Mouse (Mus musculus): ENCODE data around the gene Ttc21b. TPM values are rescaled to one million over a fixed set of nuclear protein-coding genes. Genes with fewer than 3 reads are reported as not detected.
A peak's percentile ranks its signal among the peaks of the same experiment; 100 is the strongest.

Ttc21b gene
- polyA plus RNA-seq, 1 experiment = 12.0 TPM

DNA sequence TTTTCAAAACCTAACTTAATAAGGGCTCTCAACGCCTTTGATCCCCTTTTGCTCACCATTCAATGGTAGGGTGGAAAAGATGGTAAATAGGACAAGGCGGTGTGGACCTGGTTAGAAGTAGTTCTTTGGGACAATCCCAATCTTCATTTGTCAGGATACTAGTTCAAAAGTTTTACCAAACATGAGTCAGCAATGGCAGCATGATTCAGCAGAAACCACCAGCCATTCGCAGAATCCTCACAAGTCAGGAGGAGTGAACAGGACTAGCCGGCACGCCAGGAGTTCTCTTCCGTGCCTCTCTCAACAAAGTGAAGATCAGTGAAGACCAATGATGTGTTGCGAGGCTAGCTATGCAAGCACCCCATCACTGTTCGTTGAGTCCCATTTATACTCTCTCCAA, 91.4 kb downstream of the Ttc21b start:
- no peak overlapping the region for H3K4me3 ChIP-seq (replicated peaks; ENCODE audit: insufficient read depth, low read depth, low read length)
- WGBS = 96% methylated on average over 8 of the region's 8 CpGs
- no peak for DNase-seq
- H3K27ac ChIP-seq (ENCODE audit: insufficient read depth, low read length) = no peak overlapping the region
- H3K4me1 ChIP-seq (ENCODE audit: control insufficient read depth, insufficient read depth, low read length) = no peaks in the 10 kb centered on the region
- H3K27me3 ChIP-seq (ENCODE audit: control insufficient read depth, insufficient read depth, low read length) = no peaks in the 10 kb centered on the region
- no peak for TF ChIP-seq POLR2A (IDR thresholded peaks at IDR 0.05; ENCODE audit: borderline replicate concordance, insufficient read depth, low read length)
- TF ChIP-seq CTCF (IDR thresholded peaks at IDR 0.05; ENCODE audit: borderline replicate concordance, insufficient read depth, low read depth, low read length) = no peak

DNA sequence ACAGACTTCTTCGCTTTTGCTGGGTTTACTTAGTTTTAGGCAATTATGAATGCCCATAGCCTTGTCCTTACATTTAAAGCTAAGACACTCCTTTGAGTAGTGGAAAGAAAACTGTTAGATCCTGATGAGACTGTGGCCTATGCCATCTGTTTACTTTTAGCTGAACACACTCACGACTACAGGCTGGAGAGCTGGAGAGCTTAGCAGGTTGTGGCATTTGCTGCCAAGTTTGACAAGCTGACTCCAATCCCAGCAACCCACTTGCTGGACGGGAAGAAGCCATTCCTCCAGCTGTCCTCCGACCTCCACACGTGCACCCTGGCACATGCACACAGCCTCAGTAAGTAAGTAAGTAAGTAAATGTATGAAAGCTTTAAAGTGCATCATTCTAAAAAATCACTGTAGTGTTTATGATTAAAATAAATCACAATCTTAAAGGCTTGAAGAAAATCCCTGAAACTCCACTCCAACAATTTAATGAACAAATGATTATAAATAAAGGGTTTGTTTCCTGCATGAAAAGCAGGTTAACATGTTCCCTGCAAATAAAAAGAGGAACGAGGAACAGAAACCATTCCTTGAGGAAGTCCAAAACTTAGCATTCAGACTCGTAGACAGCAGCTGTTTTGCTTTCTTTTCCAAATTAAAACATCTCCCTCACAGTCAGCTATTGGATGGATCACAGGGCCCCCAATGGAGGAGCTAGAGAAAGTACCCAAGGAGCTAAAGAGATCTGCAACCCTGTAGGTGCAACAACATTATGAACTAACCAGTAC, 98.1 kb downstream of the Ttc21b start:
- H3K27me3 ChIP-seq (ENCODE audit: control insufficient read depth, insufficient read depth, low read length) = no peaks in the 10 kb centered on the region
- no peak overlapping the region for H3K27ac ChIP-seq (ENCODE audit: insufficient read depth, low read length)
- no peak overlapping the region for H3K4me3 ChIP-seq (replicated peaks; ENCODE audit: insufficient read depth, low read depth, low read length)
- peak; percentile 29 to 72 for DNase-seq
- no peaks in the 10 kb centered on the region; the same call in 1 of the 2 replicates for H3K4me1 ChIP-seq (ENCODE audit: control insufficient read depth, insufficient read depth, low read length)
- TF ChIP-seq CTCF (IDR thresholded peaks at IDR 0.05; ENCODE audit: borderline replicate concordance, insufficient read depth, low read depth, low read length) (no peak), POLR2A (IDR thresholded peaks at IDR 0.05; ENCODE audit: borderline replicate concordance, insufficient read depth, low read length) (no peak)
- WGBS = 24% methylated on average over 7 of the region's 7 CpGs

DNA sequence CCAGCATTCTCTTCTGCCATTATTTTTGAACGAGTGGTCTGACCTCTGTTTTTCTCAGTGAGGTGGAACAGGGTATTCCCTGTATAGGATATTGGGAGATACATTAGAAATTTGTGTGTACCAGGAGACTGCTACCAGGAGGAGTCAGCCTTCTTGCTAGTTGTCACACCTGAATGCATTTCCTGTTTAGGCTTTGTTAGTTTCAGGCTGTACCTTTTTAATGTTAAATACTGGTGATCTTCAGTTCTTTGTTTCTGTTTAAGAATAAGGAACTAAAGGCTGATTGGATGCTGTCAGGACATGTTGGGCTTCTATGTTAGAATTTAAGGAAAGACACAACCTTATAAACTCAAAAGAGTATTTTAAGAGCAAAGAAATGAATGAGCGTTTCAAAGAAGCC, 105.0 kb downstream of the Ttc21b start:
- H3K4me1 ChIP-seq (ENCODE audit: control insufficient read depth, insufficient read depth, low read length) = no peaks in the 10 kb centered on the region
- DNase-seq = no peak
- no peak overlapping the region for H3K4me3 ChIP-seq (replicated peaks; ENCODE audit: insufficient read depth, low read depth, low read length)
- H3K27ac ChIP-seq (ENCODE audit: insufficient read depth, low read length) = no peak overlapping the region
- TF ChIP-seq CTCF (IDR thresholded peaks at IDR 0.05; ENCODE audit: borderline replicate concordance, insufficient read depth, low read depth, low read length) (no peak), POLR2A (IDR thresholded peaks at IDR 0.05; ENCODE audit: borderline replicate concordance, insufficient read depth, low read length) (no peak)
- 79% methylated on average over 2 of the region's 2 CpGs for WGBS
- H3K27me3 ChIP-seq (ENCODE audit: control insufficient read depth, insufficient read depth, low read length) = no peaks in the 10 kb centered on the region

DNA sequence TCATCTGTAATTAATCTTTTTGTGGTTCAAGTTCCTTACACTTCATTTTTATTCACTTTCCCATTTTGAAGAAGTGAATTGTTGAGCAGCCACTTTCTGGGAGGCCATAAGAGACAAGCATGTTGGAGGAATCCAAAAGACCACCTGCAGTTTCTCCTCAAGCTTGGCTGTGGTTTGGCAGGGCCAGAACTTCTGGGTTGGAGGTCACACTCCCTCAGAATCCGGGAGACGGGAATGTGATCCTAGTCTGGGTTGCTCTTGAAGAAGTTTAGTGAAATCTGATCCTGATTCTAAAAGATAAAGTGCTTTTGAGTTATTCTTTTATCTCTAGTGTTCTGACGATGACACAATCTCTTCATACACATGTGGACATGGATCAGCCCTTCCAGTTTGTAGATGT, 105.9 kb downstream of the Ttc21b start:
- TF ChIP-seq POLR2A (IDR thresholded peaks at IDR 0.05; ENCODE audit: borderline replicate concordance, insufficient read depth, low read length) (no peak), CTCF (IDR thresholded peaks at IDR 0.05; ENCODE audit: borderline replicate concordance, insufficient read depth, low read depth, low read length) (no peak)
- Histone ChIP-seq H3K4me1 (ENCODE audit: control insufficient read depth, insufficient read depth, low read length) (no peaks in the 10 kb centered on the region), H3K4me3 (replicated peaks; ENCODE audit: insufficient read depth, low read depth, low read length) (no peak overlapping the region), H3K27me3 (ENCODE audit: control insufficient read depth, insufficient read depth, low read length) (no peaks in the 10 kb centered on the region), H3K27ac (ENCODE audit: insufficient read depth, low read length) (no peak overlapping the region)
- 84% methylated on average over 3 of the region's 3 CpGs for WGBS
- no peak for DNase-seq

DNA sequence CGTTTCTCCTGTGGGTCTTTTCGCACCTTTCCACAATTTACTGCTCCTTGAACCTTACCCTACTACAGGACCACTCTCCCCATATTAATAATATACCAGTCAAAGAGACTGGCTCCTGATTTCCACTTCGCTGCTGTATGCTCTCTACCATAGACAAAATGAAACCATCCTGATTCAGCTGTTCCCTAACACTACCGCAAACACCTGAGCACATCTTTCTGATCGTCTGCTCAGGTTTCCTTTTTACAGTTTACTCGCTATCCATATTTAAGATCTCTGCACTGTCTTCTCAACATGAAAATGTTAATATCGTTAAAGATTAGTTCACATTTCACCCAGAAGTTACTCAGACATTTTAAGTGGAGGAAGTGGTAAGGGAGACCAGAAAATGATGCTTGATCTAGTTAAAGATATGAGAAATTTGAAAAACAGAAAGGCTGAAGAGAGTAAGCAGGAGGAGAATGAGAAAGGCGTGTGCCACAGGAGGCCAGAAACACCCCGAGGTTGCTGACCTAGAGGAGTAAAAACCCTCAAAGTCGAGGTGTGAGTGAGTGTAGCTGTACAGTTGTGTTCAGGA, 107.7 kb downstream of the Ttc21b start:
- DNase-seq = no peak
- Histone ChIP-seq H3K27ac (ENCODE audit: insufficient read depth, low read length) (no peak overlapping the region), H3K27me3 (ENCODE audit: control insufficient read depth, insufficient read depth, low read length) (no peaks in the 10 kb centered on the region), H3K4me1 (ENCODE audit: control insufficient read depth, insufficient read depth, low read length) (no peaks in the 10 kb centered on the region), H3K4me3 (replicated peaks; ENCODE audit: insufficient read depth, low read depth, low read length) (no peak overlapping the region)
- WGBS = 84% methylated on average over 10 of the region's 10 CpGs
- TF ChIP-seq CTCF (IDR thresholded peaks at IDR 0.05; ENCODE audit: borderline replicate concordance, insufficient read depth, low read depth, low read length) = no peak
- no peak for TF ChIP-seq POLR2A (IDR thresholded peaks at IDR 0.05; ENCODE audit: borderline replicate concordance, insufficient read depth, low read length)

DNA sequence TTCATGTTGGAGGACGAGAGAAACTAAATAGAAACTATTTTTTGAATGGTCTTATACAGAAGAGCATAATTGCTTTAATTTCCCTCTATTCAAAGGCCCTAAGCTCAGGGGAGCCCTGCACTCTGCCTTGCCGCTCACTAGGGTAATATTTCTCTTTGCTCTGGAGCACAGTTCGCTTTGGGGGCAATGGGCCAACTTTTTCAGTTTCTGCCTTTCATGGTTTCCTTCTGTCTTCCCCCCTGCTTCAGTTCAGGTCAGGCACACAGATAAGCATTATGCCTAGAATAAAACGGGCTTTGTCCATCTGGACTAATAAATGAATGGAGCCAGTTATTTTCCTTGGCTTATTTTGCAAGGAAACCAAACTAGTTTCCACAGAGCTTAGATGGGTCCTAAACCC, 109.9 kb downstream of the Ttc21b start:
- no peak overlapping the region for H3K27ac ChIP-seq (ENCODE audit: insufficient read depth, low read length)
- no peaks in the 10 kb centered on the region for H3K4me1 ChIP-seq (ENCODE audit: control insufficient read depth, insufficient read depth, low read length)
- H3K27me3 ChIP-seq (ENCODE audit: control insufficient read depth, insufficient read depth, low read length) = no peaks in the 10 kb centered on the region
- no peak overlapping the region for H3K4me3 ChIP-seq (replicated peaks; ENCODE audit: insufficient read depth, low read depth, low read length)
- WGBS = 43% methylated on average over 4 of the region's 4 CpGs
- DNase-seq = peak in 1 of 2 experiments; percentile 9
- TF ChIP-seq CTCF (IDR thresholded peaks at IDR 0.05; ENCODE audit: borderline replicate concordance, insufficient read depth, low read depth, low read length) (no peak), POLR2A (IDR thresholded peaks at IDR 0.05; ENCODE audit: borderline replicate concordance, insufficient read depth, low read length) (no peak)

DNA sequence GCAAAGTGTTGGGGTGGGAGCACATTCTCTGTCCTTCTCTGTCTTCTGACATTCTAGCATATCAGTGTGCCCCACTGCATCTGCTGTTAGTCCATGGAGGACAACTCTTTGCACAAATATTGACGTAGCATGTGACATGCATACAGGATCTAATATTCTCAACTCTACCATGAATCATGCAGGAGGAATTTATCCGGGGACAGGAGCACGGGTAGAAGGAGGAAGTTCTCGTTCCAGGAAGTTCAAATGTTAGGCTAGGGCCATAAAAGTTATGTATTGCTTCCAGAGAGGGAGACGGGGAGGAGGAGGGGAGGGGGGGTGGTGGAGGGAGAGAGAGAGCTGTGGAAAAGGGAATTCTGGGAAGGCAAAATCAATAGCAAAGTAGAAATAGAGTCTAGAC, 111.6 kb downstream of the Ttc21b start:
- no peak overlapping the region for H3K27ac ChIP-seq (ENCODE audit: insufficient read depth, low read length)
- no peaks in the 10 kb centered on the region for H3K4me1 ChIP-seq (ENCODE audit: control insufficient read depth, insufficient read depth, low read length)
- H3K27me3 ChIP-seq (ENCODE audit: control insufficient read depth, insufficient read depth, low read length) = no peaks in the 10 kb centered on the region
- no peak for DNase-seq
- TF ChIP-seq CTCF (IDR thresholded peaks at IDR 0.05; ENCODE audit: borderline replicate concordance, insufficient read depth, low read depth, low read length) (no peak), POLR2A (IDR thresholded peaks at IDR 0.05; ENCODE audit: borderline replicate concordance, insufficient read depth, low read length) (no peak)
- WGBS = 76% methylated on average over 5 of the region's 5 CpGs
- H3K4me3 ChIP-seq (replicated peaks; ENCODE audit: insufficient read depth, low read depth, low read length) = no peak overlapping the region

DNA sequence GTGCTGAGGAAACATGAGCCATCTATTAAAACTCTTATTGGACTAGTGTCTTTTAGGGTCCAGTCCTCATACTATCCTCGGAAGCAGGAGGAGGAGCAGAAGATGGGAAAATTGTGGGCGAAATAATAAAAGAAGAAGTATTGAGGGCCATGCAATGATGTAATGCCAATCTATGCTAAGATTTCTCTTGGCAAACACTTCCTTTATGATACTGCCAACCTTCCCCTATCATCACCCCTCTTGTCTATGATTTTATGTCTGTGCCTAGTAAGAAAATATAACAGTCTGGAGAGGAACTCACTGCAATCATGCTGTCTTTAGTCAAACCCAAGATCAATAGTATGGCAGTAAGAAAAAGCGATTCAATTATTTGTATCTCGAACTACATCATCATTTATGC, 113.1 kb downstream of the Ttc21b start:
- no peak for TF ChIP-seq POLR2A (IDR thresholded peaks at IDR 0.05; ENCODE audit: borderline replicate concordance, insufficient read depth, low read length)
- TF ChIP-seq CTCF (IDR thresholded peaks at IDR 0.05; ENCODE audit: borderline replicate concordance, insufficient read depth, low read depth, low read length) = no peak
- WGBS = 95% methylated on average over 4 of the region's 4 CpGs
- H3K27me3 ChIP-seq (ENCODE audit: control insufficient read depth, insufficient read depth, low read length) = no peaks in the 10 kb centered on the region
- no peak overlapping the region for H3K4me3 ChIP-seq (replicated peaks; ENCODE audit: insufficient read depth, low read depth, low read length)
- no peak overlapping the region for H3K27ac ChIP-seq (ENCODE audit: insufficient read depth, low read length)
- DNase-seq = no peak
- H3K4me1 ChIP-seq (ENCODE audit: control insufficient read depth, insufficient read depth, low read length) = no peaks in the 10 kb centered on the region
